Mouse (Mus musculus) liver, embryonic 11.5 days (tissue): ENCODE measurements around the gene Dst. TPM values are rescaled to one million over a fixed set of nuclear protein-coding genes. Genes with fewer than 3 reads are reported as not detected.

ENCODE experiments used
- ATAC-seq: fragments of 200-750 bp; cut with Nextera tagmentation; replicated peaks from 2 replicates; pipeline ENCODE4 v1.8.0; 2017; ENCODE audit warnings: moderate number of reproducible peaks, mild to moderate bottlenecking, moderate TSS enrichment, moderate library complexity; ENCODE audit not compliant: low FRiP score
- DNase-seq: peaks from one replicate; pipeline ENCODE4 v3.0.0-alpha.2; 2017; ENCODE audit warnings: low spot score
- H3K27ac ChIP-seq: fragments of 300-500 bp; sonication (generic); 2 replicates; pipeline ENCODE4 v1.5.1; 2014; ENCODE audit warnings: mild to moderate bottlenecking, low read depth, low read length, control low read depth
- H3K27me3 ChIP-seq: fragments of 300-500 bp; sonication (generic); replicated peaks from 2 replicates; pipeline ENCODE4 v1.6.1; 2014; ENCODE audit warnings: low read length, mixed read lengths; ENCODE audit not compliant: control insufficient read depth, insufficient read depth
- H3K36me3 ChIP-seq: fragments of 300-500 bp; sonication (generic); 2 replicates; pipeline ENCODE4 v1.6.1; 2014; ENCODE audit warnings: mild to moderate bottlenecking, low read length, moderate library complexity, mixed read lengths; ENCODE audit not compliant: control insufficient read depth, insufficient read depth
- H3K4me1 ChIP-seq: fragments of 300-500 bp; sonication (generic); replicated peaks from 2 replicates; pipeline ENCODE4 v1.6.1; 2014; ENCODE audit warnings: low read length, mixed read lengths; ENCODE audit not compliant: control insufficient read depth, insufficient read depth
- H3K4me2 ChIP-seq: fragments of 300-500 bp; sonication (generic); 2 replicates; pipeline ENCODE4 v1.6.1; 2014; ENCODE audit warnings: mild to moderate bottlenecking, control low read depth, moderate library complexity
- H3K4me3 ChIP-seq: fragments of 300-500 bp; sonication (generic); 2 replicates; pipeline ENCODE4 v1.5.1; 2014; ENCODE audit warnings: low read depth, low read length, control low read depth
- H3K9ac ChIP-seq: fragments of 300-500 bp; sonication (generic); 2 replicates; pipeline ENCODE4 v1.6.1; 2014; ENCODE audit warnings: low read depth, low read length, control low read depth
- H3K9me3 ChIP-seq: fragments of 300-500 bp; sonication (generic); 2 replicates; pipeline ENCODE4 v1.6.1; 2016; ENCODE audit warnings: low read length, inconsistent platforms, mixed read lengths; ENCODE audit not compliant: control insufficient read depth
- WGBS: fragments of 180-500 bp; shearing (Covaris S2); extraction: QIAGEN DNeasy Blood & Tissue Kit; methylation state at CpG from one replicate; pipeline ENCODE4 v1.1.7; 2014; 5-methylcytosine and 5-hydroxymethylcytosine counted together
- polyA plus RNA-seq: library from polyadenylated mRNA; unstranded; fragments of >200 nt; fragmentation: Nextera tagmentation; extraction: Ambion mirVana; gene quantifications from 2 replicates; pipeline ENCODE4 v1.2.1, GENCODE M21; 2014

Gene Dst
- polyA plus RNA-seq, 1 experiment from 2014 or later = 9.4 TPM

DNA sequence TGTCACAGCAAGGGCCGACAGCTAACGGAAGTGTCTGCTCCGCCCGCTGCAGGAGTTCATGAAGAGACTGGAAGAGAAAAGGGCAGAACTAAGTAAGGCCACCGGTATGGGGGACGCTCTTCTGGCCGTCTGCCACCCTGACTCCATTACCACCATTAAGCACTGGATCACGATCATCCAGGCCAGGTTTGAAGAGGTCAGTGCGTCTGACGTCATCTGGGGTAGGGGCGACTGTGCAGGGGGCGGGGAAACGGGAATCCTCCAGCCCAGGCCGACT lies 381.4 kb downstream of the Dst start:
- ATAC-seq (no peak), DNase-seq (no peak)
- Histone ChIP-seq H3K9ac (no peak overlapping the region), H3K4me2 (no peak overlapping the region), H3K27me3 (no peaks in the 10 kb centered on the region), H3K27ac (no peak overlapping the region), H3K9me3 (peaks cover 4% of the 10 kb centered on the region; the same call in 1 of the 2 replicates), H3K4me1 (no peaks in the 10 kb centered on the region), H3K4me3 (no peak overlapping the region), H3K36me3 (peaks cover 6% of the 10 kb centered on the region; the same call in 1 of the 2 replicates)
- WGBS = 85% methylated on average over 14 of the region's 14 CpGs

DNA sequence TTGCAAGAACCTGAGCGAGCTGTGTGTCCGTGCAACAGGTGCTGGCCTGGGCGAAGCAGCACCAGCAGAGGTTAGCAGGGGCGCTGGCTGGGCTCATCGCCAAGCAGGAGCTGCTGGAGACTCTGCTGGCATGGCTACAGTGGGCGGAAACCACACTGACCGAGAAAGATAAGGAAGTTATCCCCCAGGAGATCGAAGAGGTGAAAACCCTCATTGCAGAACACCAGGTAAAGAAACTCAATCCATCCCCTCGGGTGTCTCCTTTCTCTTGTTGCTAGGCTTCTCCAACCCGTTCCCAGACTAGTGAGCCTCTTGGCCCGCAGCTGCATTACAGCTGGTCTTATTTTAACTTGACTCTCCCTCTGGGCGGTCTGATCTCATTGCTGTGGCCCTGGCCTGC lies 382.3 kb downstream of the Dst start:
- no peak overlapping the region for H3K4me3 ChIP-seq
- no peak overlapping the region for H3K4me2 ChIP-seq
- H3K36me3 ChIP-seq = peaks cover 6% of the 10 kb centered on the region; the same call in 1 of the 2 replicates
- WGBS = 77% methylated on average over 12 of the region's 12 CpGs
- H3K4me1 ChIP-seq = no peaks in the 10 kb centered on the region
- H3K27me3 ChIP-seq = no peaks in the 10 kb centered on the region
- peaks cover 4% of the 10 kb centered on the region; the same call in 1 of the 2 replicates for H3K9me3 ChIP-seq
- no peak for DNase-seq
- 0 out of 2 replicates have a peak, but pooled peaks have one; percentile 36 for ATAC-seq
- H3K9ac ChIP-seq = no peak overlapping the region
- H3K27ac ChIP-seq = no peak overlapping the region

DNA sequence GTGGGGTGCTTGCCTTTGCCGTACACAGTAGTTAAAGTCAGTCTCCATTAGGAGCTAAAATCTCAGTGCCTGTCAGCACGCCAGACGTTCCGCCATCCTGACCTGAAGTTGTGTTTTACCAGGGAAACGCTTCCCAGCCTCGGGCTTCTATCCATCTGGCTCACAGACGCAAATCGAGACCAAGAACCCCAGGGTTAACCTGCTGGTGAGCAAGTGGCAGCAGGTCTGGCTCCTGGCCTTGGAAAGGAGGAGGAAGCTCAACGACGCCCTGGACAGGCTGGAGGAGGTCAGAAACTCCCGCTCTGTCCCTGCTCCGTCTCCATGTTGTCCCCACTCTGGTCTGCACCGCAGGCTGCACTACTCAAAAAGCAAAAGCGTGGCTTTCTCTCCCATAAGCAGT lies 385.2 kb downstream of the Dst start:
- H3K4me3 ChIP-seq = no peak overlapping the region
- no peak overlapping the region for H3K27ac ChIP-seq
- no peak for ATAC-seq
- H3K9ac ChIP-seq = no peak overlapping the region
- no peaks in the 10 kb centered on the region for H3K27me3 ChIP-seq
- peaks cover 4% of the 10 kb centered on the region; the same call in 1 of the 2 replicates for H3K36me3 ChIP-seq
- 81% methylated on average over 14 of the region's 14 CpGs for WGBS
- H3K4me1 ChIP-seq = no peaks in the 10 kb centered on the region
- peaks cover 4% of the 10 kb centered on the region; the same call in 1 of the 2 replicates for H3K9me3 ChIP-seq
- DNase-seq = no peak
- no peak overlapping the region for H3K4me2 ChIP-seq

DNA sequence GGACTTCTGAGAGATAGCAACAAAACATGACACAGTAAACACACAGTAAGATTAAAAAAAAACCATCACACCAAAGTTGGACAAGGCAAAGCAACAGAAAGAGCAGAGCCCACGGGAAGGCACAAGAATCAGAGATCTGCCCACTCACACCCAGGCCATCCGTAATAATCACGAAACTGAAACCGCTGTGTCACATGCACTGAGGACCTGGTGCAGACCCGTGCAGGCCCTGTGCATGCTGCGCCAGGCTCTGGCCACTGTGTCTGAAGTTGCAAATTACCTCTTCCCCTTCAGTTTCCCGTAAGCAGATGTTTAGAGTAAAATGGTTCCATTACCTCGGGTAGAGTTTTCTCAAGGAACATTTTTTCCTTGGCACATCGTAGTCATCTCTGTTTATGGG lies 389.6 kb downstream of the Dst start:
- Histone ChIP-seq H3K4me2 (no peak overlapping the region), H3K4me3 (no peak overlapping the region), H3K27me3 (no peaks in the 10 kb centered on the region), H3K27ac (no peak overlapping the region), H3K9ac (no peak overlapping the region), H3K4me1 (no peaks in the 10 kb centered on the region), H3K36me3 (peaks cover under 1% of the 10 kb centered on the region; the same call in 1 of the 2 replicates), H3K9me3 (no peaks in the 10 kb centered on the region)
- no peak for ATAC-seq
- no peak for DNase-seq
- WGBS = 84% methylated on average over 9 of the region's 9 CpGs

DNA sequence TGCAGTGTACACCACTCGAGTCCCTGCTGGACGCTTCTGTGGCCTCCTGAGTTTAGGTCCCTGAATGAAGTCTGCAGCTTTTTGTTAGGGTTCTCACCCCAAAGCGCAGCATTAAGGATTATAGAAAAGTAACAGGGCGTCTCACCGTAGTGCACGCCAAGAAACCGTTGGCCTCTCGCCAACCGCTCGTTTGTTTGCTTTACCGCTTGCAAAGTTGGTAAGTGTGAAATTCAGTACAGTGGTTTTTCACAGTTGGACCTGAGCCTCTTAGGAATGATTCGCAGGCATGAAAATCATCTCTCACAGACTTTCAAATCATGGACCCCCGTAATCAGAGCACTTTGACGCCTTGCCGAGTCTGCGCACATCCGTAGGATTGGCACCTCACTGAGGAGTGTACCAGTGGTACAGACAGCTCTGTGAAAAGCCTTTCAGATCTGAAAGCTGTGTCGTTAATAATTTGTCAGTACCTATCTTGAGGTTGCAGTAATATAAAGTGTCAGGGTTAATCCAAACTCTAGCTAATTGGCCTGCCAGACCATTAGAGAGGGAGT lies 390.7 kb downstream of the Dst start:
- Histone ChIP-seq H3K4me3 (no peak overlapping the region), H3K4me2 (no peak overlapping the region), H3K4me1 (no peaks in the 10 kb centered on the region), H3K27me3 (no peaks in the 10 kb centered on the region), H3K9me3 (no peaks in the 10 kb centered on the region), H3K9ac (no peak overlapping the region), H3K27ac (no peak overlapping the region), H3K36me3 (peaks cover 6% of the 10 kb centered on the region; the same call in 1 of the 2 replicates)
- 89% methylated on average over 18 of the region's 18 CpGs for WGBS
- ATAC-seq = no peak
- no peak for DNase-seq

DNA sequence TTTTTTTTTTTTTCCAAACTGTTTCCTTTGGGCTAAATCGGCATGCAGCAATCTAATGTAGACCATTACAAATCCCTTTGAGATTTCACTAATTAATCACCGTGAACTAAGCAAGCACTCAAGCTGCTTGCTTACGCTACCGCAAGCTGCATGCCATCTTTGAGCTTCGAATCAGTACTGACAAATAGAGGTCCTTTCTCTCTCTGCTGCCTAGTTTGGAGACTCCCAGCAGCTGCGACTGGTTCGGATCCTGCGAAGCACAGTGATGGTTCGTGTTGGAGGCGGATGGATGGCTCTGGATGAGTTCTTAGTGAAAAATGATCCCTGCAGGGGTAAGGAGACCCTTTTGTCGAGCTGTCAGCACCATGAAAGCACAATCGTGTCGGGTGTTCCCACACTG lies 391.5 kb downstream of the Dst start:
- WGBS = 85% methylated on average over 13 of the region's 13 CpGs
- Histone ChIP-seq H3K4me1 (no peaks in the 10 kb centered on the region), H3K4me2 (no peak overlapping the region), H3K27me3 (no peaks in the 10 kb centered on the region), H3K9me3 (no peaks in the 10 kb centered on the region), H3K27ac (no peak overlapping the region), H3K36me3 (peaks cover 6% of the 10 kb centered on the region; the same call in 1 of the 2 replicates), H3K9ac (no peak overlapping the region), H3K4me3 (no peak overlapping the region)
- ATAC-seq = no peak
- DNase-seq = no peak

DNA sequence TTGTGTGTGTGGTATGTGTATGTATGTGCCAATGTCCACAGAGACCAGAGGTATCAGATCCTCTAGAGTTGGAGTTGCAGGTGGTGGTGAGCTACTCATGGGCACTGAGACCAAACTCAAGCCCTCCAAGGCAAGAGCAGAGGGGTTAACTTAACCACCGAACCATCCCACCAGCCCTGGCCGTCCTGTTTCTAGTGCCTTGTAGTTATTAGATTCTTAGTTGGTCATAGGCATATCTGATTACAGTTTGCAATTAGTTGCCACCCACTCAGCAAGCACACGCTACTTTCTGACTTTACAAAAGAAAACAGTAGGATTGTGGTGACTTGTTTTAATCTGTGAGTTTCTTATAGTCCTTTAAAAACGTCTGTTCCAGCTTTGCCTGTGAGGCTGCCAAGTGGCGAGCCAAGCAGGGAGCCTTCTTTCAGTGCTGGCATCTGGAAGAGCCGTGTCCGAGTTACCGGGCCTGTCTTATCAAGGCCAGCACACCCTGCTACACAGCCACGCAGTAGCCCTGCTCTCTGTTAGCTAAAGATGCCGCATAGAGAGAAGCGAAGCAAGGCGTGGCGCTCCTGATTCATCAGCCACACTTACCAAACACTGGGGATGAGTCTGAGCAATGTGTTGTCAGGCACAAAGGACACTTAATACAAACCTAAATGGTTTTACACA lies 392.4 kb downstream of the Dst start:
- ATAC-seq (peak; percentile 91), DNase-seq (no peak)
- H3K27me3 ChIP-seq = no peaks in the 10 kb centered on the region
- no peak overlapping the region for H3K4me3 ChIP-seq
- no peak overlapping the region for H3K27ac ChIP-seq
- 57% methylated on average over 13 of the region's 13 CpGs for WGBS
- no peaks in the 10 kb centered on the region for H3K4me1 ChIP-seq
- no peak overlapping the region for H3K9ac ChIP-seq
- no peak overlapping the region for H3K4me2 ChIP-seq
- no peaks in the 10 kb centered on the region for H3K9me3 ChIP-seq
- peaks cover 6% of the 10 kb centered on the region; the same call in 1 of the 2 replicates for H3K36me3 ChIP-seq

DNA sequence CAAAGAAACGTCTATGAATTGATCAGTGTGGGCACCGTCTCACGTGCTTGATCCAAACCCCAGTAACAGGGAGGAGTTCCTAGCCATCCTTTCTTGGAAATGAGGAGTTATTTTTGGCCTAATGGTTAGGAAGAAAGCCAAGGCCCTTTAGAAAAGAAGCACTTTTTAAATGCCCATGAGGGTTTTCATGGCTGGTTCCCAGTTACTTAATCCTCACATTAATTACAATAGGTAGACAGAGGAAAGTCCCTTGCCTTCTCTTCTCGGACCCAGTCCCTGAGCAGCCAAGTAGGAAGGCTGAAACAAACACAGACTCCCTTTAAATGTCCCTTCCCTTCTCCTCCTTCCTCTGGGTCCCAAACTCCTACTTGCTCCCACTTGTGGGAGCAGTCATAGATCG lies 396.2 kb downstream of the Dst start:
- Histone ChIP-seq H3K4me3 (no peak overlapping the region), H3K36me3 (peaks cover 8% of the 10 kb centered on the region; the same call in 1 of the 2 replicates), H3K4me1 (0 out of 2 replicates have a peak, but pooled peaks cover 3% of the 10 kb centered on the region), H3K4me2 (no peak overlapping the region), H3K9ac (no peak overlapping the region), H3K9me3 (no peaks in the 10 kb centered on the region), H3K27ac (no peak overlapping the region), H3K27me3 (no peaks in the 10 kb centered on the region)
- ATAC-seq (no peak), DNase-seq (no peak)
- 74% methylated on average over 5 of the region's 5 CpGs for WGBS

DNA sequence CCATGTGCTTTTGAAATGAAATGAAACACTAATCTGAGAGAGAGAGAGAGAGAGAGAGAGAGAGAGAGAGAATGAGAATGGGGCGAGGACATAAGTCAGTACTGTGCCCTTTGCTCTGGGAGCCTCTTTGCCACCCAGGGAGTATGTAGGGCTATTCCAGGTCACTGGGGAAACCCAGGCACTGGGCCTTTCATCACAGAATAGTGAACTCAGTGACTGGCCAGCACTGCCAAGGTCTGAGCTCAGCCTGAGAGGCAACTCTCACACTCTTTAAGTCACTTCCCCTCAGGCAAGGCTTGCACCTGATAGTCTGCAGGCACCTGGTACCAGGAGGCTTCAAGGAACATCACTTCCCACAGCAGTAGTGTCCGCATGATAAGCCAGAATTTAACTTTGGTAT lies 398.7 kb downstream of the Dst start:
- H3K27ac ChIP-seq = no peak overlapping the region
- H3K4me3 ChIP-seq = no peak overlapping the region
- H3K36me3 ChIP-seq = peaks cover 8% of the 10 kb centered on the region; the same call in 1 of the 2 replicates
- WGBS = 87% methylated on average over 2 of the region's 2 CpGs
- no peak overlapping the region for H3K9ac ChIP-seq
- ATAC-seq = no peak
- H3K27me3 ChIP-seq = no peaks in the 10 kb centered on the region
- no peak overlapping the region for H3K4me2 ChIP-seq
- no peaks in the 10 kb centered on the region for H3K9me3 ChIP-seq
- DNase-seq = no peak
- 0 out of 2 replicates have a peak, but pooled peaks cover 3% of the 10 kb centered on the region for H3K4me1 ChIP-seq
